Mouse (Mus musculus) left cerebral cortex, adult 2 months (tissue): ENCODE measurements around the gene Lysmd2. TPM values are rescaled to one million over a fixed set of nuclear protein-coding genes. Genes with fewer than 3 reads are reported as not detected.
A peak's percentile ranks its signal among the peaks of the same experiment; 100 is the strongest.

Experiments
- DNase-seq, 2 experiments: peaks; one replicate each; pipeline ENCODE4 v3.0.0; 2021 to 2022; ENCODE audit warnings: low spot score in 2 of 2, mixed read lengths in 1 of 2; ENCODE audit errors: extremely low spot score in 1 of 2
- H3K27ac ChIP-seq: fragments of 200-600 bp; 2 replicates; pipeline ENCODE4 v1.8.1; 2022
- H3K4me3 ChIP-seq: fragments of 200-600 bp; 2 replicates; pipeline ENCODE4 v1.8.1; 2022
- CTCF ChIP-seq: fragments of 200-600 bp; IDR thresholded peaks from 2 replicates; pipeline ENCODE4 v1.8.1; 2022; ENCODE audit warnings: antibody characterized with exemption, mild to moderate bottlenecking, moderate library complexity
- intact Hi-C: fragments of 180-260 bp; cut with DNase I; formaldehyde crosslinking; loops from one replicate; pipeline ENCODE4 v1.15.1; 2025
- long read RNA-seq, 2 experiments: library from polyadenylated mRNA; stranded (forward); transcript quantifications; one replicate each; pipeline ENCODE4 v2.0.0; 2021; ENCODE audit warnings: borderline mapping rate in 2 of 2
- total RNA-seq, 2 experiments: library from RNA; stranded (reverse); gene quantifications; 2 replicates each; pipeline ENCODE4 v1.2.3; 2021

The Lysmd2 gene
- 10 to 100 TPM; 61.4 to 69.1 TPM for total RNA-seq
- long read RNA-seq, experiment 1, transcript Lysmd2-202 (3 exons, 1,241 nt), result minor isoform, 9 of 64 reads
- long read RNA-seq, experiment 1, transcript Lysmd2-201 (3 exons, 1,189 nt), result major isoform, 52 of 64 reads
- long read RNA-seq, experiment 1, partial matches to known transcripts, result 1 of 64 reads
- long read RNA-seq, experiment 1, other reads (novel, unspliced or antisense), result 2 of 64 reads
- long read RNA-seq, experiment 2, transcript Lysmd2-201 (3 exons, 1,189 nt), result major isoform, 31 of 44 reads
- long read RNA-seq, experiment 2, partial matches to known transcripts, result 4 of 44 reads
- long read RNA-seq, experiment 2, other reads (novel, unspliced or antisense), result 6 of 44 reads

DNA sequence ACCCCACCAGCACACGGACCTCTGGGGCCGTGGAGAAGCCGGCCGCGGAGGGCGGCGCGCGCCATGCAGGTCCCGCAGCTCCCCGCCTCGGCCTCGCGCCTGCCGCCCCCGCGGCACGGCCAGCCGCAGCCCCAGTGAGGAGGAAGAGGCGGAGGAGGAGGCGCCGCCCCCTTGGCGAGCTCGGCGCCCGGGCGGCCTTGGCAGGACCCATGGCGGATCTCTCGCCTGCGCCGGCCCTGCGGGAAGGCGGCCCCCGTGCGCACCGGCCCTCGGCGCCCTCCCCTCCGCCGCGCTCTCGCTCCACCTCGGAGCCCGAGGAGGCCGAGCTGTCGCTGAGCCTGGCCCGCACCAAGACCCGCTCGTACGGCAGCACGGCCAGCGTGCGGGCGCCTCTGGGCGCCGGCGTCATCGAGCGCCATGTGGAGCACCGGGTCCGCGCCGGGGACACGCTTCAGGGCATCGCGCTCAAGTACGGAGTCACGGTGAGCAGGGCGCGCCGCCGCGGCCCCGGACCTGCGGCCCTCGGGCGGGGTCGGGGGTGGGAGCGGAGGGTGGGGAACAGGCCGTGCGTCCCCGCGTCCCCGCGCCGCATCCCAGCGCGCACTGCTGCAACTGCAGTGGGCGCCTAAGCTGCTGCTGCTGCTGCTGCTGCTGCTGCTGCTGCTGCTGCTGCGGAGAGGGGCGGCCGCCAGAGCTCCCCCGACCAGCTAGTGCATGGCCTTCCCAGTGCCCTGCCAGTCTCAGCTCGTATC, at the start of gene Lysmd2:
TSS of gene Lysmd2 (plus strand) at position 186 of the 752 bp plus-strand sequence.
- peak within 1 kb of the TSS; percentile 96 for H3K27ac ChIP-seq
- peak within 1 kb of the TSS; percentile 78 for H3K4me3 ChIP-seq
- DNase-seq, result peak; percentile 70 to 76
- no peak for TF ChIP-seq CTCF
- intact Hi-C loops, result loop anchor here (1.0 to 5.0 kb wide), 2 partner anchors 14 to 57 kb away; partner anchors contain the start of genes Scg3 and Tmod2

- no peak for TF ChIP-seq CTCF
- Histone ChIP-seq H3K4me3 (no peak overlapping the region), H3K27ac (no peak overlapping the region)
- DNase-seq, result no peak
- intact Hi-C loops, result no loop called here
Measured at GRCm38 (mm10) chr9:75579321-75579720, 46.2 kb upstream of the Lysmd2 start.

DNA sequence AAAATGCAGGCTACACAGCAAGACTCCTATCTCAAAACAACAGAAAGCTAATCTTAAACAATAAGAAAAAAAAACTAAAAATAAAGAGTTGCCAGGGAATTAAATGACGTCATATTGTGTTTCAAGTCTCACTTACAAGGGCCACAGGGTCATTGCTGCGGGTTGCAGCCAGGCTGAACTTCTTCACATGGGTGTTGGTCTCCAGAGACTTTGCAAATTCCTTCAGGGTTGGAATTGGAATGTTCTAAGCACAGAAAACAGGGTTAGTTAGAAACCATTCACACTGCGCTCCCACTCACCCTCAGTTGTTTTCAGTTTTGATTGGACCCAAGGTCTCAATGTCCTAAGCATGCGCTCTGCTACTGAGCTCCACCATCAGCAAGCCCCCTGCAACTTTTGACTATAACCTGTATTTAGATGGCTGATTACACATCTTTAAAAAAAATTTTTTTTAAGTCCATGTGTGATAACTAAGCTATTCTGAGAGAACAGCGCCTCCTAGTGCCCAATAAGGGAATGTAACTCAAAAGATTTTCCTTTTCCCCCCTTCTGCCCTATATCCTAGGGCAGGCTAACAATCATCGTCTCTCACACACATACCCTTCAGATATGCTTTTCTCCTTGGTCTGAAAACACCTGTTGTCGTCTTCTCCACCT, 43.7 kb upstream of the Lysmd2 start:
- Histone ChIP-seq H3K27ac (no peak overlapping the region), H3K4me3 (no peak overlapping the region)
- no peak for DNase-seq
- intact Hi-C loops, result loop anchor here (5.0 kb wide), 2 partner anchors 60 to 125 kb away; no protein-coding TSS in a partner anchor
- peak; percentile 78 for TF ChIP-seq CTCF

DNA sequence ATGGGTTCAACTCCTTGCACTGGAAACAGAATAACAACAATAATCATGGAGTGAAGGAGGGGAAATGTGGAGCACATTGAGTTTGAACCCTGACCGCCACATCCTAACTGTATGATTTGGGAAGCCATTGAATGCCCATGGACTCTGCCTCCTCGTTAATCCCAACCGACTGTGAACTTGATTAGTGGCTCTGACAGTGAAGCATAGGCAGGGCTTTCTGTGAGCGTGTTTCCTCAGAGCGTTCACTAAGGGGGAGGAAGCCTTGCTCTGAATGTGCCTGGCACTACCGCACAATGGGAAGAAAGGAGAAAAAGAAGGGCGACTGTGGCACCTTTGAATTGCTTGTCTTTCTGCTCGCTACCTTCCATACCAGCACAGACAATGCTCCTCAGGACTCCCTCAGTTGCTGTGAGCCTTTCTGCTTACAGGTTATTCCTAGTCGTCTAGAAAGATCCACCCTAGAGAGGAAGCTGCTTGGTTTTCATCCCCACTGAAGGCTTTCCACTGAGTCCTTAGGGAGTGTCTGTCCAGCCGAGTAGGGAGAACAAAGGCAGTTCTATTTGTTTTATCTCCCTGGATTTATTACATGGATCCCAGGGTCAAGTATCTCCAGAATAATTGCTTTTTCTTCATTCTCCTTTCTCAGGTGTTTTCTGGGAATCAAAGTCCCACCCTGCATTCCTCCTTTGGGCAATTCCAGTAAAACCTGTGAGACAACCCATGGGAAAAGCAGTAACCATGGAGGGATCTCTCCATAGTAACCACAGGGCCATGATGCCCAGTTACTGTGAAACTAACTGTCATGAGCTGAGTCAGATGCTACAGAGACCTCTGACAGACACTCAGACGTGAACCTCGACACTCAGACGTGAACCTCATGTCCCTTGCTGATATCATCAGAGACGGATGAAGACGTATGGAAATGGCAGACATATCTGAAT, 35.4 kb upstream of the Lysmd2 start:
- intact Hi-C loops, result no loop called here
- Histone ChIP-seq H3K4me3 (no peak overlapping the region), H3K27ac (no peak overlapping the region)
- TF ChIP-seq CTCF, result no peak
- no peak for DNase-seq

- H3K27ac ChIP-seq, result no peak overlapping the region; the same call in 1 of the 2 replicates
- peak in 1 of 2 experiments; percentile 32 for DNase-seq
- intact Hi-C loops, result no loop called here
- no peak overlapping the region for H3K4me3 ChIP-seq
- no peak for TF ChIP-seq CTCF
Measured at GRCm38 (mm10) chr9:75593481-75593880, 32.1 kb upstream of the Lysmd2 start.

- Histone ChIP-seq H3K27ac (peak overlapping the region; percentile 66), H3K4me3 (peak overlapping the region; percentile 5; the same call in 1 of the 2 replicates)
- DNase-seq, result no peak
- TF ChIP-seq CTCF, result no peak
- intact Hi-C loops, result no loop called here
Measured at GRCm38 (mm10) chr9:75597036-75597435, 28.5 kb upstream of the Lysmd2 start.

DNA sequence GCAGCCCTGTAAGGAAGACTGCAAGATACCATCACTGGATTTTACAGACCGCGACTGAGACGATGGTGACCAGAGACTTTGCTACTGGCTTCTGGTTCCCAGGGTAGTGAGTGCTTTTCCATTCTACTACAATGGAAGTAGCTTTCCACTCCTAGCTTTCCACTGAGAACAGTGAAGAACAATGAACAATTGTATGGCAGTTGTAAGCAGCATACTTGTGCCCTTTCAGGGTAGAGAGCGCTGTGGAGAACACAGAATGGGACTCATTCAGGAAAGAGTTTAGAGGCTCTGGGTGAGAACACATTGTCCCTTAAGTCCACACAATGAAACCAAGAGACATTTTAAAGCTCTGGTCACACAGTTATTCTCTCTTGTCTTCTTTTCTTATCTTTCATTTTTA, 27.9 kb upstream of the Lysmd2 start:
- no peak for DNase-seq
- intact Hi-C loops, result no loop called here
- TF ChIP-seq CTCF, result no peak
- peak overlapping the region; percentile 66 for H3K27ac ChIP-seq
- 0 out of 2 replicates have a peak overlapping the region, but pooled peaks have one; percentile 5 for H3K4me3 ChIP-seq

DNA sequence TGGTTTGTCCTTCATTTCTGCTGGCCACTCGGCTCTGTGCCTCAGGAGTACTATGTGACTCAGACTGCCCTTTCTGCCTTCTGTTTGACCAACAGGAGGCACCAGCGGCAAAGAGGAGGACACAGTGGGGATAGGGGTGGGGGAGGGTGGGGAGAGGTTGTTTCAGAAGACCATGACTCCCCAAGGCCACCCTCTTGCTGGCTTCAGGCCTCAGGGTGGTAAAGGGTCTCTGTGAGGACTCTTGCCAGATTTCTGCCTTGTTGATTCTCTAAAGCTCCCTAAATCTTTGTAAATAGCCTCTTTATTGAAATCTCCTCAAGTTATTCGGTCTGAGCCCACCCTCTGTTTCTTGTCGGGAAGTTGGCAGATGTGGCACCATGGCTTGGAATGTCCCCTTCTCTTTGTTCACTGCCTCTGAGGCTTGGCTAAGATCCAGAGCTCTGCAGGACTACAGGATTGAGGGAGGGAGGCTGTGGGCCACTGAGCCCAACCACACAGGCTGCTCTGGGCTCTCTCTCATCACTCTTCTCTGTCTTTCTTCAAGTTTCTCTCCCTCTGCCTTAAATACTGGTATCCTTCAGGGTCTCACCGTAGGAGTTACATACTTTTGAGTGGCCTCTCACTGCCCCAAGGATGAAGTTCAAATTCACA, 26.2 kb upstream of the Lysmd2 start:
- Histone ChIP-seq H3K4me3 (no peak overlapping the region), H3K27ac (peak overlapping the region; percentile 76)
- intact Hi-C loops, result no loop called here
- TF ChIP-seq CTCF, result peak; percentile 32
- DNase-seq, result peak in 1 of 2 experiments; percentile 53

GRCm38 (mm10) chr9:75600166-75600934, 25.2 kb upstream of the Lysmd2 start:
- DNase-seq, result peak in 1 of 2 experiments; percentile 41
- peak overlapping the region; percentile 76 for H3K27ac ChIP-seq

GRCm38 (mm10) chr9:75601510-75601909, 24.0 kb upstream of the Lysmd2 start:
- DNase-seq, result no peak

More at GRCm38 (mm10) chr9:75600166-75600934, 25.2 kb upstream of the Lysmd2 start:
- intact Hi-C loops, result no loop called here
- no peak overlapping the region for H3K4me3 ChIP-seq
- no peak for TF ChIP-seq CTCF

More at GRCm38 (mm10) chr9:75601510-75601909, 24.0 kb upstream of the Lysmd2 start:
- no peak overlapping the region for H3K4me3 ChIP-seq
- no peak overlapping the region for H3K27ac ChIP-seq
- intact Hi-C loops, result no loop called here
- no peak for TF ChIP-seq CTCF
